Mouse (Mus musculus): Measurements from ENCODE around the gene Tstd2.
A peak's percentile ranks its signal among the peaks of the same experiment; 100 is the strongest.

The Tstd2 gene

DNA sequence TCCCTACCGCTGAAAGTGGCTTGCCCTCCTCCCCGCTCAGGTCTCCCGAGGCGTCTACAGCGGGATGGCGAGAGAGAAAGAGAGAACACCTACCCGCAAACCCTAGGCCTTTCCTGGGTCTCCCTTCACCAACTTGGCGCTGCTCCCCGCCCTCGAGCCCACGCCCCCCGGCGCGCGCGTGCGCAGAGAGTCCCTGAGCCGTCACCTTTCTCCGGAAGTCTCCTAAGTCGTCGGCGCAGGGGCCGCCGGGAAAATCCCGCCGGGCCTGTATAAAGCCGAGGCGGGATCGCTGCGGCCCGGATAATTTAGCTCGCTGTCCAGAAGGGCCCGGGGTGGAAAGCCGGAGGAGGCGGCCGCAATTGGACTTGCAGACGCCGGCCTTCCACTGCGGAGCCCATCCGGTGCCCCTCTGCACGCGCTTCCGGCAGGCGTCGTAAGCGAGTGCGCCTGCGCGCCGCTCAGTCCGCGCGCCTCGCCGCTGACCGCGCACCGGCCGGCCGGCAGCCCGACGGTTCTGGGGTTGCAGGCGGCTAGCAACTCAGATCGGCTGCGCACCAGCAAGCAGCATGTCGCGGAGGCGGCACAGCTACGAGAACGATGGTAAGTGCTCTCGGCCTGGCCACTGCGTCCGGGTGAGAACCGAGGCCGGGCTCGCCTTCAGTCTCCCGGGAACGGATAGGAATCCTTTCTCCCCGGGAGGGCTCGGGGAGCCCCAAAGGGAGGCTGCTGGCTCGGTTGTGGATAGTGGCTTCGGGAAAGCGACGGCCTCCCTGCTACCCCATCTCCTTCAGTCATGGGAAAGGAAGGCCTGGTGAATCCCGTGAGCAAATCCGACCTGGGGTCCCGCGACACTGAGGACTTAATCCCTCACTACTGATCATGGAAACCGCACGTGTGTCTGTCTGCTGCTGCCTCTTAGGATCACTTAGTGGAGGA is at the start of gene Tstd2, which contains the start of gene Ncbp1:
Tstd2 (minus strand) TSS at position 408 of the 936 bp plus-strand sequence.
Ncbp1 (plus strand) TSS at position 327 of the 936 bp plus-strand sequence.
- peak; percentile 93 for DNase-seq (ENCODE audit: low read depth)

DNA sequence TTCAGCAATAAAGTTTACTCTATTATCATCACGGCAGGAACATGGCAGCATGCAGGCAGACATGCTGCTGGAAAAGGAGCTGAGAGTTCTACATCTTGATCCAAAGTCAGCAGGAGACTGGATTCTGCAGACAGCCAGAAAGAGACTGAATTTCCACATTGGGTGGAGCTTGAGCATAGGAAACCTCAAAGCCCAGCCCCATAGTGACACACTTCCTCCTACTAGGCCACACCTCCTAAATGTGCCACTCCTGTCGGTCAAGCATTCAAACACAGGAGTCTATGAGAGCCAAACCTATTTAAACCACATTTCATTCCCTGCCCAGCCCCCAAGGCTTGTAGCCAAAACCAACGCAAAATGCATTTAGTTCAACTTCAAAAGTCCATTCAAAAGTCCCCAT is 48.0 kb upstream of the Tstd2 start:
- DNase-seq (ENCODE audit: low read depth): peak; percentile 11

DNA sequence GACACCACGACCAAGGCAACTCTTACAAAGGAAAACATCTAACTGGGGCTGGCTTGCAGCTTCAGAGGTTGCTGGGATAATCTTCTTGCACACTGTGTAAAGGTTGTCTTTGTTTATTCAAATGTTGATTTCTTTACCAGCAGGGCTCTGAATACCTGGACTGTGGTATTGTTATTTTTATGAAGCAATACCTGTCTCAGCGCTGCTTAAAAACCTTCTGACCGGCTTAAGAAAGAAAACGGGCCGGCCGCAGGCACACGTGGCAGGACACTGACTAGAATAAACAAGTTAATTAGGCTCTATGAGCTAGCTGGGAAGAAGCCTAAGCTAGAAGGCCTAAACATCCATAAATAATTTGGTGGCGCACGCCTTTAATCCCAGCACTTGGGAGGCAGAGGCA is 47.4 kb upstream of the Tstd2 start:
- no peak for DNase-seq (ENCODE audit: low read depth)

DNA sequence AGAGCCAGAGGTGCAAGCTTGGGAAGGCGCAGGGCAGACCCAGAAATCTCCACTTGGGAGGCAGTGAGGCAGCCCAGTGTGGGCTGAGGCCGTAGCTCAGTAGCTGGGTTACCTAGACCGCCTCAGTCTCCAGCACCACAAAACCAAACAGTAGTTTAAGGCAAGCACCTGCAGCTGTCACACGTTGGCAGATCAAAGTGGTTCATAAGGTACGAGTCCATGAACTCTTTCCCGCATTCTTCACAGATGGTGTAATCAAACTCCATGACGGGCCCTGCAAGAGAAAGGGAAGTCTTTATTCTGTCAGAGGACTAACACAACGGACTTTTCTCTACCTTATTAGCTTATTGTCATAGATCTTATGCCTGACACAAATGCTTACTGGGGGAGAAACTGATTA is 46.9 kb upstream of the Tstd2 start:
- DNase-seq (ENCODE audit: low read depth): no peak

GRCm38 (mm10) chr4:46182181-46182580 is 43.7 kb upstream of the Tstd2 start:
- no peak for DNase-seq (ENCODE audit: low read depth)

GRCm38 (mm10) chr4:46181168-46181567 is 42.7 kb upstream of the Tstd2 start:
- DNase-seq (ENCODE audit: low read depth): no peak

GRCm38 (mm10) chr4:46177496-46177895 is 39.0 kb upstream of the Tstd2 start:
- no peak for DNase-seq (ENCODE audit: low read depth)

- DNase-seq (ENCODE audit: low read depth): no peak
These were observed 38.5 kb upstream of the Tstd2 start for GRCm38 (mm10) chr4:46177018-46177417.

DNA sequence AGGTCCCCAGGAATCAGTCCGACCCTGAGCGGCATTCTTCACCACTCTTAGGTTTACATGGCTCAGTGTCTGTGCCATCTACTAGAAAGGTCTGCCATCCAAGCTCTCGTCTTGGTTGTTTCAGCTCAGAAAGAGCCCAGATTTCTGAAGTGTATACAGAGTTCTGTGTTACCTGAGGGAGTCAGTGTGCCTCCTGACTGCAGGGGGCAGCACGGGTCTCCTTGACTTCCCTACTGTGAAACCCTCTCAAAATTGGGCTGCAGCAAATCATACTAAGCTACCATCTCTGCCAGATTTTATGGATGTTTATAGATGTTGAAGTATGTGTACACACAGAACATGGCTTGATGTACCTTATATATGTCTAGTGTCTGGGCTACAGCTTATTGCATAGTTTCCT is 37.8 kb upstream of the Tstd2 start:
- DNase-seq (ENCODE audit: low read depth): peak; percentile 11

GRCm38 (mm10) chr4:46171761-46172160 is 33.3 kb upstream of the Tstd2 start:
- no peak for DNase-seq (ENCODE audit: low read depth)

- DNase-seq (ENCODE audit: low read depth): no peak
These were observed 27.3 kb upstream of the Tstd2 start for GRCm38 (mm10) chr4:46165831-46166230.

DNA sequence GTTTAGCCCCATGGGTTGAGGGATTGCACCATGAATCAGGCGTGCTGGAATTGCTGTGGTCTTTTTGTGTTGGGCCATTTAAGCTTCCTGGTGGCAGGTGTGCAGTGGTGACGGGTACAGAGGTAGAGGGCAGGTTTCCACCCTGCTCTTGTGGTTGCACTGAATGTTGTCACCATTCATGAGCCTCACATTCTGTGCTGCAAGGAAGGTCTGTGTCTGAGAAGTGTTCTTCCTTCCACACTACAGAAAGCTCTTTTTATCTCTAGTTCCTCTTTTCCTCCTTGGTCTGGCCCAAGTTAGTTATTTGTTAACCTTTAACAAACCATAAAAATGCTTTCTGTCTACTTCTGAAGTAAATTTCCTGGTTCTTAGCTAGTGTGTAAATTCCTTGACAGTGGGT is 25.5 kb upstream of the Tstd2 start:
- no peak for DNase-seq (ENCODE audit: low read depth)

DNA sequence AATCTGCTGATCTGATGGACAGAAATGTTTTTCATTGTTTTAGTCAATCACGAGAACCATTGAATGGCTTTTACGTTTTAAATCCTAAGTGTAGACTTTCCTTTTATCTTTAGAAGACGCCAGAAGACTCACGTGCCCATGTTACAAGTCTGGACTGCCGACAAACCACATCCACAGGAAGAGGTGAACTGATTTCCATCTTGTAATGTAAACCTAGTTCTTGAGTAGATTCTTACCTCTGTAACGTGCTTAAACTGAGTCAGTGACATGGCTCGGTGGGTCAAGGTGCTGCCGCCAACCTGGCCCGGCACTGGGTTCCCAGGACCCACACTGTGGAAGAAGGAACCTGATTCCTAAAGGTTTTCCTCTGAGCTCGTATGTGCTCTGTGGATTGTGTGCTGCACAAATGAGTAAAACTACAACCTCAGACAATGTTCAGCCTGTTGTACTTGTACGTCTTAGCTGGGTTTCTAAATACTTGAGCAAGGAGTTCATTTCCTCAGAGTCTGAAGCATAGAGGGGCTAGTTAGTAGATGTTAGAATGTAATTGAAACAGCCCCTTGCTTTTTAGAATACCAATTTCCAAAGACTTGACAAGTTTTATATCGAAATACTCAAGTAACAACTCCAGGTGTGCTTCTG is 13.5 kb upstream of the Tstd2 start:
- no peak for DNase-seq (ENCODE audit: low read depth)

DNA sequence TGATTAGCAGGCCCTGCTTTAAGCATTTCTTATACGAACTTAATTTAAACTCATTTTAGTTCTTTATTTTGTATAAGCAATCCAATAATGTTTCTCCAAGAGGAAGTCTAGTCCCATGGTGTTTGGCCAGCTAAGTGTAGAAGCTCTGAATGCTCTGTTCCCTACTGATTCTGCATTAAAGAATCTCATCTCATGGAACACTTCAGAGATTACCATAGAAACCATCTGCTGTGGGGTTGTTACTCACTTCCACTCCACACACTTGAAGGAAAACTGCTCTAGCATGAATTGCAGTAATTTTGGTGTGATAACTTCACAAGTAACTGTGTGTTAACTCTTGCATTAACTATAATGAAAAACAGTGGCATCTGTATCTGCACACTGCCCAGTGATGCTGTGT is 8.4 kb upstream of the Tstd2 start:
- no peak for DNase-seq (ENCODE audit: low read depth)

DNA sequence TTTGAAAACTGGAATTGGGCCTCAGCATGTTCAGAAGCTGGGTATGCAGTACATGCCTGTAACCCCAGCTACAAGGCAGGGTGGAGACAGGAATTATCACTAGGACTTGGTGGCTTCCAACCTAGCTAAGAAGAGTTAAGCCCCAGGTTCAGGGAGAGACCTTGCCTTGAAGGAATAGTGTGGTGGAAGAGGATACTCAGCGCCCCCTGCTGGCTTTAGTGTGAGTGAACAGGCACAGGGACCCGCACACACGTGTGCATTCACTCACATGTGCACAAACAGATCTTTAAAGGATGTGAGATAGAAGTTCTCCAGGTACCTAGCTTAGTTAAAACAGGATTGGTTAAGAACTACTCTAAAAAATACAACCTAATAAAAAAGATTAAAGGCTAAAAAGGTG is 5.8 kb upstream of the Tstd2 start:
- peak; percentile 37 for DNase-seq (ENCODE audit: low read depth)

DNA sequence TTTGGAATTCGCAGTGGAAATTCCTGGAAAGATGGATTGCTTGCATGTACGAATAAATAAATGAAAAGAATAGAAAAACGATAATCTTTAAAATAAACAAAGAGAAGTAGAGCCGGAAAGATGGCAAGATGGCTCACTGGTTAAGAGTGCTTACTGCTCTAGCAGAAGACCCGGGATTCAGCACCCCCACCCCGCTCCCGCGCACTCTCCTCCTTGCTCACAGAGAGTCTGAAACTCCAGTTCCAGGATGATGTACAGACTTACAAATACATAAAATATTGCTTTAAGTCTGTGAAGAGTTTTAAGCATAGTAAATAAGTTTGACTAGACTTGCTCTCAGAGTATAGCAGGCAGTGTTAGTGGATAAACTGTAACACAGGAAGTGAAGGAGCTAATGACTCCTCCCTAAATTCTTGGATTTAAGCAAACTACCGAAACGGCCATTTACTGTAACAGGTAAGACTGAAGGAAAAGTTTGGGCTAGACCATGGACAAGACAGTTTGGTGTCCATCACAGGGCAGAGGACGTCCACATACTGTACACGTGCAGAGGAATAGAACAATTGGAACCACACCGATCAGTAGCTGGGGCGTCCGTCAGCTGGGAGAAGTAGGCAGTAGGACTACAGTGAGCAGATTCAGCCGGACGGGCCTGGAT is 736 bp downstream of the Tstd2 start:
- peak; percentile 38 for DNase-seq (ENCODE audit: low read depth)

DNA sequence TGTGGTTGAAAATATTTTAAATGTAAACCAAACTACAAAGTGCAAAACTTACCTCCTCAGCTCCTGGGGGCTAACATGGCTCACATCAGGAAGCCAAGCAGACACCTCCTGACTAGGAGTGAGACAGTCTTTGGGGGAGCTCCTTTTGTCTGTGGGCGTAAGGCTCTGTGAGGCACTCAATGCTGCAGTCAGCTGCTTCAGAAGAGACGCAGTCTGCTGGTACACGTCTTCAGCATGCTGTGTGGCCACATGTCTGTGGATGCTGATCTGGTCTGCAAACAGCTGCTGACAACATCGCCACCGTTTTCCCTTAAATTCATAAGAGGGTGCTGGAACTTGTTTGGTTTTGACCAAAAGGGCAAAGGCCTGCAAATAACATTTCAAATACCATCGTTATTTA is 6.7 kb downstream of the Tstd2 start:
- DNase-seq (ENCODE audit: low read depth): no peak

- peak; percentile 78 for DNase-seq (ENCODE audit: low read depth)
These were observed 8.3 kb downstream of the Tstd2 start for GRCm38 (mm10) chr4:46130221-46130620.

- DNase-seq (ENCODE audit: low read depth): no peak
These were observed 9.0 kb downstream of the Tstd2 start for GRCm38 (mm10) chr4:46129311-46130004.

GRCm38 (mm10) chr4:46126541-46126940 is 12.0 kb downstream of the Tstd2 start:
- peak; percentile 88 for DNase-seq (ENCODE audit: low read depth)

DNA sequence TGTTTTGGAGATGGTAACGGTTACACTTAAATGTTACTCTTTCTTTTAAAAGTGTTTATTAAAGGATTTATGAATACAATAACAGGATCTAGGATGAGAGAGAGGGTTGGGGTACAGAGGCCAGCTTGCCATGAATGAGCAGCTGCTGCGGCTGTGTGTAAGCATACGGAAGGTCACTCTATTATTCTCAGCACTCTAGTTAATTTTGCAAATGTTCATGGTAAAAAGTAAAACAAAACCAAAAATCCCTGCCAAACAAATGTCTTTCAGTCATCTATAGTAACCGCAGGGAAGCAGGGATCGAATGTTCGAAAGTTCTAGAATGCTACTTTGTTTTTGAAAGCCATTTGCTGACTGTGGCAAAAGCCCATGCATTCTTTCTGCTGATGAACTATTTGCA is 15.1 kb downstream of the Tstd2 start:
- DNase-seq (ENCODE audit: low read depth): no peak

DNA sequence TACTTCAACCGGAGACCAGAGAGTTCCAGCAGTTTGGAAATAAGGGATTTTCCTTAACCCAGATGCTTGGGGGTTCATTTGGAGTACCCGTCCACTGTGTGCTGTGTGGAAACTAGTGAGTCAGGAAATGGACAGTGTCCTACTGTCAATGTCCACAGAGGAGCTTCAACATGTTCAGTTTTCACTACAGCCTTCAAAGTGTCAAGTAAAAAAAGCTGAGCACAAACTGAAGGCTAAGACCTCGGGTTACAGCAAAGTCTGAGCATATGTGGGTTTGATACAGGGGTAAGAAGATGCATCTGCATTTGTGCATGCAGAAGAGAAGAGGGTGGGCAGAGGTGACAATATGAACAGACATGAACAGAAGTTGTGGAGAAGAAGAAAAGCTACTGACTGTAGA is 17.7 kb downstream of the Tstd2 start:
- DNase-seq (ENCODE audit: low read depth): no peak

Measured in NIH3T3 (cell line).